Mouse (Mus musculus) limb, embryonic 14.5 days (tissue): ENCODE measurements around the gene Nsun7. TPM values are rescaled to one million over a fixed set of nuclear protein-coding genes. Genes with fewer than 3 reads are reported as not detected.

Source experiments
- ATAC-seq: fragments of 200-750 bp; cut with Nextera tagmentation; 2 replicates; pipeline ENCODE4 v1.8.0; 2017; ENCODE audit warnings: low read depth, moderate number of reproducible peaks, moderate TSS enrichment; ENCODE audit not compliant: low FRiP score
- DNase-seq: peaks from one replicate; pipeline ENCODE4 v3.0.0-alpha.2; 2015; ENCODE audit warnings: low spot score
- H3K27ac ChIP-seq: fragments of 300-500 bp; sonication (generic); replicated peaks from 2 replicates; pipeline ENCODE4 v1.5.1; 2014; ENCODE audit warnings: low read depth, mild to moderate bottlenecking, low read length, moderate library complexity, mixed read lengths
- H3K27me3 ChIP-seq: fragments of 300-500 bp; sonication (generic); 2 replicates; pipeline ENCODE4 v1.6.1; 2014; ENCODE audit warnings: low read length, mixed read lengths; ENCODE audit not compliant: control insufficient read depth, insufficient read depth
- H3K36me3 ChIP-seq: fragments of 300-500 bp; sonication (generic); 2 replicates; pipeline ENCODE4 v1.6.1; 2014; ENCODE audit warnings: mild to moderate bottlenecking, low read length, moderate library complexity, mixed read lengths; ENCODE audit not compliant: control insufficient read depth, insufficient read depth
- H3K4me1 ChIP-seq: fragments of 300-500 bp; sonication (generic); 2 replicates; pipeline ENCODE4 v1.6.1; 2014; ENCODE audit warnings: antibody characterized with exemption, low read length, mixed read lengths; ENCODE audit not compliant: control insufficient read depth, insufficient read depth
- H3K4me2 ChIP-seq: fragments of 300-500 bp; sonication (generic); replicated peaks from 2 replicates; pipeline ENCODE4 v1.6.1; 2014; ENCODE audit warnings: low read depth, mild to moderate bottlenecking, low read length, moderate library complexity; ENCODE audit not compliant: severe bottlenecking
- H3K4me3 ChIP-seq: fragments of 300-500 bp; sonication (generic); replicated peaks from 2 replicates; pipeline ENCODE4 v1.5.1; 2014; ENCODE audit warnings: low read length
- H3K9ac ChIP-seq: fragments of 300-500 bp; sonication (generic); 2 replicates; pipeline ENCODE4 v1.6.1; 2014; ENCODE audit warnings: mild to moderate bottlenecking, low read depth, low read length, moderate library complexity; ENCODE audit not compliant: severe bottlenecking
- H3K9me3 ChIP-seq: fragments of 300-500 bp; sonication (generic); 2 replicates; pipeline ENCODE4 v1.6.1; 2016; ENCODE audit warnings: low read length; ENCODE audit not compliant: control insufficient read depth
- POLR2A ChIP-seq: fragments of 200-500 bp; IDR thresholded peaks from 2 replicates; pipeline ENCODE4 v1.8.0; 2012; ENCODE audit warnings: inconsistent platforms, mild to moderate bottlenecking, moderate library complexity, borderline replicate concordance; ENCODE audit not compliant: insufficient read depth, insufficient read length; ENCODE audit errors: extremely low read depth
- WGBS: fragments of 180-500 bp; shearing (Covaris S2); extraction: QIAGEN DNeasy Blood & Tissue Kit; methylation state at CpG from one replicate; pipeline ENCODE4 v1.1.7; 2014; 5-methylcytosine and 5-hydroxymethylcytosine counted together
- polyA plus RNA-seq, 2 experiments: library from polyadenylated mRNA; depleted of rRNA in 1 of 2; stranded (reverse) in 1 of 2; unstranded in 1 of 2; fragments of >200 nt; fragmentation: Nextera tagmentation in 1 of 2; extraction: Ambion mirVana in 1 of 2; gene quantifications; 2 replicates each; pipeline versions ENCODE4 v1.2.1 to v1.2.3; 2012 to 2014

The Nsun7 gene
- polyA plus RNA-seq, 2 experiments, result 0.33 to 2.4 TPM

- WGBS, result 76% methylated on average over 6 of the region's 6 CpGs
Measured at GRCm38 (mm10) chr5:66298856-66299255, 39.2 kb downstream of the Nsun7 start.

GRCm38 (mm10) chr5:66300576-66300975 lies 40.9 kb downstream of the Nsun7 start:
- 88% methylated on average over 13 of the region's 13 CpGs for WGBS
- ATAC-seq, result no peak

More at GRCm38 (mm10) chr5:66298856-66299255, 39.2 kb downstream of the Nsun7 start:
- Histone ChIP-seq H3K4me2 (no peak overlapping the region), H3K4me3 (no peak overlapping the region), H3K27me3 (no peaks in the 10 kb centered on the region), H3K9me3 (no peaks in the 10 kb centered on the region), H3K27ac (no peak overlapping the region), H3K4me1 (no peaks in the 10 kb centered on the region), H3K36me3 (peaks cover 24% of the 10 kb centered on the region), H3K9ac (no peak overlapping the region)
- no peak for TF ChIP-seq POLR2A
- ATAC-seq, result no peak
- no peak for DNase-seq

GRCm38 (mm10) chr5:66302085-66302815 lies 42.6 kb downstream of the Nsun7 start:
- no peaks in the 10 kb centered on the region for H3K4me1 ChIP-seq
- WGBS, result 94% methylated on average over 21 of the region's 21 CpGs
- H3K9me3 ChIP-seq, result no peaks in the 10 kb centered on the region
- ATAC-seq (no peak), DNase-seq (no peak)
- no peak overlapping the region for H3K4me2 ChIP-seq
- H3K36me3 ChIP-seq, result peaks cover 31% of the 10 kb centered on the region
- H3K27ac ChIP-seq, result no peak overlapping the region
- no peak overlapping the region for H3K9ac ChIP-seq
- H3K4me3 ChIP-seq, result no peak overlapping the region
- no peaks in the 10 kb centered on the region for H3K27me3 ChIP-seq
- TF ChIP-seq POLR2A, result no peak

More at GRCm38 (mm10) chr5:66300576-66300975, 40.9 kb downstream of the Nsun7 start:
- Histone ChIP-seq H3K9me3 (no peaks in the 10 kb centered on the region), H3K4me2 (no peak overlapping the region), H3K4me1 (no peaks in the 10 kb centered on the region), H3K9ac (no peak overlapping the region), H3K27ac (no peak overlapping the region), H3K27me3 (no peaks in the 10 kb centered on the region), H3K36me3 (peaks cover 24% of the 10 kb centered on the region), H3K4me3 (no peak overlapping the region)
- TF ChIP-seq POLR2A, result no peak
- no peak for DNase-seq

GRCm38 (mm10) chr5:66302873-66303272 lies 43.2 kb downstream of the Nsun7 start:
- no peak for ATAC-seq
- Histone ChIP-seq H3K27ac (no peak overlapping the region), H3K36me3 (peaks cover 37% of the 10 kb centered on the region), H3K9me3 (no peaks in the 10 kb centered on the region), H3K4me1 (no peaks in the 10 kb centered on the region), H3K4me2 (no peak overlapping the region), H3K4me3 (no peak overlapping the region), H3K27me3 (no peaks in the 10 kb centered on the region), H3K9ac (no peak overlapping the region)
- no peak for TF ChIP-seq POLR2A
- DNase-seq, result no peak
- whole genome bisulfite sequencing, result 95% methylated on average over 2 of the region's 2 CpGs

GRCm38 (mm10) chr5:66304300-66305067 lies 44.8 kb downstream of the Nsun7 start:
- Histone ChIP-seq H3K36me3 (peaks cover 45% of the 10 kb centered on the region), H3K9ac (no peak overlapping the region), H3K27ac (no peak overlapping the region), H3K4me3 (no peak overlapping the region), H3K9me3 (no peaks in the 10 kb centered on the region), H3K4me2 (no peak overlapping the region), H3K27me3 (no peaks in the 10 kb centered on the region), H3K4me1 (no peaks in the 10 kb centered on the region)
- ATAC-seq (no peak), DNase-seq (no peak)
- TF ChIP-seq POLR2A, result no peak
- WGBS, result 75% methylated on average over 11 of the region's 11 CpGs
